Mouse (Mus musculus) embryonic facial prominence, embryonic 11.5 days (tissue): ENCODE measurements around the gene Ydjc. TPM values are rescaled to one million over a fixed set of nuclear protein-coding genes. Genes with fewer than 3 reads are reported as not detected.
"Not testable (repeated sequence)": the region's sequence is repeated elsewhere in the genome, so short reads cannot be mapped to it uniquely, and the experiment has no call there.

Experiments used
- ATAC-seq: fragments of 200-750 bp; cut with Nextera tagmentation; replicated peaks from 2 replicates; pipeline ENCODE4 v1.8.0; 2017; ENCODE audit warnings: low read depth; ENCODE audit not compliant: insufficient number of reproducible peaks, low FRiP score, low TSS enrichment
- DNase-seq: peaks from one replicate; pipeline ENCODE4 v3.0.0-alpha.2; 2015; ENCODE audit warnings: low spot score
- H3K27ac ChIP-seq: fragments of 300-500 bp; sonication (generic); replicated peaks from 2 replicates; pipeline ENCODE4 v1.5.1; 2014; ENCODE audit warnings: mild to moderate bottlenecking, low read depth, low read length, control low read depth
- H3K27me3 ChIP-seq: fragments of 300-500 bp; sonication (generic); 2 replicates; pipeline ENCODE4 v1.6.1; 2014; ENCODE audit warnings: mild to moderate bottlenecking, low read length, moderate library complexity, mixed read lengths; ENCODE audit not compliant: control insufficient read depth, insufficient read depth
- H3K36me3 ChIP-seq: fragments of 300-500 bp; sonication (generic); replicated peaks from 2 replicates; pipeline ENCODE4 v1.6.1; 2014; ENCODE audit warnings: low read depth, mild to moderate bottlenecking, low read length, moderate library complexity, mixed read lengths; ENCODE audit not compliant: control insufficient read depth, insufficient read depth
- H3K4me1 ChIP-seq: fragments of 300-500 bp; sonication (generic); 2 replicates; pipeline ENCODE4 v1.6.1; 2014; ENCODE audit warnings: low read length, mixed read lengths; ENCODE audit not compliant: control insufficient read depth, insufficient read depth
- H3K4me2 ChIP-seq: fragments of 300-500 bp; sonication (generic); 2 replicates; pipeline ENCODE4 v1.6.1; 2014; ENCODE audit warnings: low read depth, mild to moderate bottlenecking, control low read depth, low read length, moderate library complexity
- H3K4me3 ChIP-seq: fragments of 300-500 bp; sonication (generic); 2 replicates; pipeline ENCODE4 v1.5.1; 2014; ENCODE audit warnings: low read depth, low read length, control low read depth
- H3K9ac ChIP-seq: fragments of 300-500 bp; sonication (generic); replicated peaks from 2 replicates; pipeline ENCODE4 v1.6.1; 2014; ENCODE audit warnings: mild to moderate bottlenecking, control low read depth, low read length
- H3K9me3 ChIP-seq: fragments of 300-500 bp; sonication (generic); replicated peaks from 2 replicates; pipeline ENCODE4 v1.6.1; 2016; ENCODE audit warnings: mild to moderate bottlenecking, low read length, inconsistent platforms, mixed read lengths; ENCODE audit not compliant: control insufficient read depth
- WGBS: fragments of 180-500 bp; shearing (Covaris S2); extraction: QIAGEN DNeasy Blood & Tissue Kit; methylation state at CpG from one replicate; pipeline ENCODE4 v1.1.7; 2014; 5-methylcytosine and 5-hydroxymethylcytosine counted together
- polyA plus RNA-seq: library from polyadenylated mRNA; unstranded; fragments of >200 nt; fragmentation: Nextera tagmentation; extraction: Ambion mirVana; gene quantifications from 2 replicates; pipeline ENCODE4 v1.2.1, GENCODE M21; 2014

The Ydjc gene
- polyA plus RNA-seq, 1 experiment from 2014 or later = 6.2 TPM

DNA sequence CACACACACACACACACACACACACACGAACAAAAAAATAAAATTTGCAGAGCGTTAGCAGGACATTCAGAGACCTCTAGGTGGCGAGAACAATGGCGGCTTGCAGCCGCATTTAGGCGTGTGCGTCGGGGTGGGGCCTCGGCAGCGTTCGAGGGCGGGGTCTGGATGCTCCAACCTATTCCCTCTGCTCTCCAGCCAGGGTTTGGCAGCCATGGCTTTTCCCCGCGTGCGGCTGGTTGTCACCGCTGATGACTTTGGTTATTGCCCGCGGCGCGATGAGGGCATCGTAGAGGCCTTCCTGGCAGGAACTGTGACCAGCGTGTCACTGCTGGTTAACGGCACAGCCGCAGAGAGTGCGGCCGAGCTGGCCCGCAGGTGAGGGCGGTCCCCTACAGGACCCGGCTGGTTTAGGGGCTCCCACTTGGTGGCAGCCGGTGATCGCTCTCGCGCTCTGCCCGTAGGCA is 2.4 kb downstream of the Ydjc start, which contains the start of gene Ccdc116:
Gene Ccdc116, minus strand, starts transcription at position 458 of the 464 bp plus-strand sequence.
- under 1% methylated on average over 33 of the region's 34 CpGs for WGBS
- Histone ChIP-seq H3K9me3 (no peaks in the 10 kb centered on the region), H3K36me3 (no peaks in the 10 kb centered on the region), H3K4me3 (peak within 1 kb of the TSS; percentile 55), H3K27ac (no peak within 1 kb of the TSS), H3K27me3 (peaks cover 3% of the 10 kb centered on the region; the same call in 1 of the 2 replicates), H3K9ac (peak within 1 kb of the TSS; percentile 53), H3K4me2 (peak within 1 kb of the TSS; percentile 94), H3K4me1 (peaks cover 8% of the 10 kb centered on the region)
- peak; percentile 67; the same call in 1 of the 2 replicates for ATAC-seq
- DNase-seq = peak; percentile 94

DNA sequence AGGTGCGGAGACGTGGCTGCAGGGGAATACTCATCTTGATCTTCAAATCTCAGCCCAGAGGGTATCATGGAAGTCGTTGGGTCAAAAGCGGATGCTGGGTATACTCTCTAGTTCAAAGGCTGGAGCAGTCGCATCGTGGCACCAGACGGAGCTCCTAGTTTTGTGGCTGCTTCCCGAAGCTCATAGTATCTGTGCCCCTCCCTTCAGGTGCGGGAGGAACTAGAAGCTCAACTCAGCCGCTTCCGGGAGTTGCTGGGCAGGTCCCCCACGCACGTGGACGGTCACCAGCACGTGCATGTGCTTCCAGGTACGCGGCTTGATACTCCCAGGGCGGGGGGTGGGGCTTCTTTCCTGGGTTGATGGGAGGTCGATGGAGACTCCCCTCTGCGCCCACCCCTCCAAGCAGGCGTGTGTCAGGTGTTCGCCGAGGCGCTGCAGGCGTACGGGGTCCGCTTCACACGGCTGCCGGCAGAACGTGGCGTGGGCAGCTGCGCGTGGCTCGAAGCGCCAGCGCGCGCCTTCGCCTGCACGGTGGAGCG is 3.0 kb downstream of the Ydjc start:
- H3K27ac ChIP-seq = no peak overlapping the region
- peak overlapping the region; percentile 55 for H3K4me3 ChIP-seq
- DNase-seq (peak; percentile 38), ATAC-seq (no peak)
- peaks cover 8% of the 10 kb centered on the region for H3K4me1 ChIP-seq
- no peaks in the 10 kb centered on the region for H3K9me3 ChIP-seq
- peaks cover 3% of the 10 kb centered on the region; the same call in 1 of the 2 replicates for H3K27me3 ChIP-seq
- WGBS = under 1% methylated on average over 41 of the region's 41 CpGs
- H3K4me2 ChIP-seq = peak overlapping the region; percentile 94
- H3K9ac ChIP-seq = peak overlapping the region; percentile 53
- H3K36me3 ChIP-seq = no peaks in the 10 kb centered on the region

DNA sequence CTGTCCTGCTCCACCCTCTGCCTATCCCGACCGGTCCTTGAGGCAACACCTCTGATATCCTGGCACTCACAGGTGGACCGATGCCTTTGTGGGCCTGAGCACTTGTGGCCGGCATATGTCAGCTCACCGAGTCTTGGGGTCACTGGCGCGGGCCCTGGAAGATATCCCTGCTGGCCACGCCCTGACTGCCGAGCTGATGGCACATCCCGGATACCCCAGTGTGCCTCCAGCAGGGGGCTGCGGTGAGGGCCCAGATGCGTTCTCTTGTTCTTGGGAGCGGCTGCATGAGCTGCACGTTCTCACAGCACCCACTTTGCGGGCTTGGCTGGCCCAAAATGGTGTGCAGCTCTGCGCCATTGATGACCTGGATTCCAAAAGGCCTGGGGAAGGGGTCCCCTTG is 3.7 kb downstream of the Ydjc start:
- Histone ChIP-seq H3K9me3 (no peaks in the 10 kb centered on the region), H3K27me3 (peaks cover 3% of the 10 kb centered on the region; the same call in 1 of the 2 replicates), H3K9ac (peak overlapping the region; percentile 18; the same call in 1 of the 2 replicates), H3K4me2 (peak overlapping the region; percentile 94), H3K4me3 (peak overlapping the region; percentile 55), H3K27ac (no peak overlapping the region), H3K4me1 (peaks cover 8% of the 10 kb centered on the region), H3K36me3 (no peaks in the 10 kb centered on the region)
- WGBS = 7% methylated on average over 16 of the region's 16 CpGs
- DNase-seq = peak; percentile 70
- 0 out of 2 replicates have a peak, but pooled peaks have one; percentile 17 for ATAC-seq

- ATAC-seq = no peak
- Histone ChIP-seq H3K4me3 (no peak overlapping the region), H3K4me1 (peaks cover 8% of the 10 kb centered on the region), H3K9me3 (no peaks in the 10 kb centered on the region), H3K4me2 (no peak overlapping the region), H3K36me3 (no peaks in the 10 kb centered on the region; the same call in 1 of the 2 replicates), H3K9ac (no peak overlapping the region), H3K27me3 (peaks cover 3% of the 10 kb centered on the region; the same call in 1 of the 2 replicates), H3K27ac (no peak overlapping the region)
- WGBS = 86% methylated on average over 7 of the region's 7 CpGs
- DNase-seq = no peak
Observed at GRCm38 (mm10) chr16:17150520-17151258, 6.3 kb downstream of the Ydjc start.

DNA sequence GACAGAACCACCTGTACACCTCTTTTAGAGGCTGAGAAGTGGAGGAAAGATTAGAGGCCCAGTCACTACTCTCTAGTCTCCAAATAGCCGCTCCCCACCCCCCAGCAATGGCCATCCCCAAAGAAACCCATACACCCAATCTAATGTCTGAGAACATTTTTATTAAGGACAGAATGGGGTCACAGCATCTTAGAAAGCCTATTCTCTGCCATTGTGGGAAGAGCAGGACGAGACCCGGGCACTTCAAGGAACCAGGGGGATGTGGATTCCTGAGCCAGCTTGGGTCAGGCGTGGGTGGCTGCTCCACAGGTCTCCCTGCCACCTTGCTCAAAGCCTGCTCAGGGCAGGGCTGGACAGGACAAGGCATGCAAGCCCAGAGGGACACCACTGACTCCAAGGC is 7.5 kb downstream of the Ydjc start:
- Histone ChIP-seq H3K9me3 (no peaks in the 10 kb centered on the region), H3K4me1 (peaks cover 8% of the 10 kb centered on the region), H3K4me3 (no peak overlapping the region), H3K4me2 (no peak overlapping the region), H3K27ac (no peak overlapping the region), H3K27me3 (peaks cover 3% of the 10 kb centered on the region; the same call in 1 of the 2 replicates), H3K9ac (no peak overlapping the region), H3K36me3 (no peaks in the 10 kb centered on the region; the same call in 1 of the 2 replicates)
- DNase-seq (no peak), ATAC-seq (no peak)
- 94% methylated on average over 4 of the region's 4 CpGs for WGBS

GRCm38 (mm10) chr16:17154346-17154745 is 9.9 kb downstream of the Ydjc start:
- no peaks in the 10 kb centered on the region for H3K27me3 ChIP-seq
- WGBS = 92% methylated on average over 2 of the region's 2 CpGs
- H3K4me1 ChIP-seq = no peaks in the 10 kb centered on the region
- H3K4me2 ChIP-seq = no peak overlapping the region
- no peak overlapping the region for H3K27ac ChIP-seq
- H3K4me3 ChIP-seq = no peak overlapping the region
- ATAC-seq (no peak), DNase-seq (no peak)
- no peaks in the 10 kb centered on the region; the same call in none of the 2 replicates for H3K36me3 ChIP-seq
- no peaks in the 10 kb centered on the region for H3K9me3 ChIP-seq
- H3K9ac ChIP-seq = no peak overlapping the region

DNA sequence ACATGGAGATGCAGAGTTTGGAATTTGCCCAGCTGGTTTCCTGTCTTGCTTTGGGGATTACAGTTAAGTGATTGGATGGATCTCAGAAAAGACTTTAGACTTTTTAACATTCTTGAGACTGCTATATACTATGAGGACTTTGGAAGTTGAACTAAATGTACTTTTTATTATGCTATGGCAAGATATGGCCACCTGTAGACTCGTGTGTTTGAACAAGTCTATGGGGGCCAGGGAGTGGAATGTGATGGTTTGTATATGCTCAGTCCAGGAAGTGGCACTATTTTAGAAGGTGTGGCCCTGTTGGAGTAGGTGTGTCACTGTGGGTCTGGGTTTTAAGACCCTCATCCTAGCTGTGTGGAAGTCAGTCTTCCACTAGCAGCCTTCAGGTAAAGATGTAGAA is 21.1 kb downstream of the Ydjc start:
- H3K9ac ChIP-seq, H3K27ac ChIP-seq, H3K36me3 ChIP-seq, H3K9me3 ChIP-seq, ATAC-seq, DNase-seq, H3K4me2 ChIP-seq, H3K27me3 ChIP-seq, H3K4me1 ChIP-seq, H3K4me3 ChIP-seq: not testable (repeated sequence)
- WGBS = 93% methylated on average over 1 of the region's 1 CpGs

GRCm38 (mm10) chr16:17167179-17167578 is 22.8 kb downstream of the Ydjc start:
- H3K36me3 ChIP-seq = no peaks in the 10 kb centered on the region
- no peaks in the 10 kb centered on the region for H3K27me3 ChIP-seq
- no peak for DNase-seq
- H3K9ac ChIP-seq = no peak overlapping the region
- no peak overlapping the region for H3K4me2 ChIP-seq
- no peak overlapping the region for H3K4me3 ChIP-seq
- no peak overlapping the region for H3K27ac ChIP-seq
- ATAC-seq = no peak
- no peaks in the 10 kb centered on the region for H3K9me3 ChIP-seq
- H3K4me1 ChIP-seq = no peaks in the 10 kb centered on the region
